Mouse (Mus musculus): ENCODE measurements around the gene Arfgap2. TPM values are rescaled to one million over a fixed set of nuclear protein-coding genes. Genes with fewer than 3 reads are reported as not detected.

Gene Arfgap2
- total RNA-seq, 2 experiments from 2014 or later: 70.0 to 72.7 TPM

DNA sequence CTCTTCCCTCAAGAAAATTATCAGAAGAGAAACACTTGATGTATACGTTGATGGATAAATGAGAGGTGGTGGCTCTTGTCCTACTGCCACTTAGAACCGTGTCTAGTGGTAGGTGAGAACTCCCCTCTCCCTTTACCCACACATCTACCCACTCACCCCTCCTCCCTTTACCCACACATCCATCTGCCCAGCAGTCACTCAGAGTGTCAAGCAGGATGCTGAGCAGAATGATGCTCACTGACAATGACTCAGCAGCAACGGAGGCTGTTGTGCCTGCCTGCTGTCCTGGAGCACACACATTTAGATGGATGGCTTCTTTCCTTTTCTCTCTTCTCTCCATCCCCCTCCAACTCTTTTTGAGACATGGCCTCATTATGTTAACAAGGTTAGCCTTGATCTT, 38.1 kb downstream of the Arfgap2 start:
- peak; percentile 44 to 48 for DNase-seq (ENCODE audit: low spot score in 2 of 2)

DNA sequence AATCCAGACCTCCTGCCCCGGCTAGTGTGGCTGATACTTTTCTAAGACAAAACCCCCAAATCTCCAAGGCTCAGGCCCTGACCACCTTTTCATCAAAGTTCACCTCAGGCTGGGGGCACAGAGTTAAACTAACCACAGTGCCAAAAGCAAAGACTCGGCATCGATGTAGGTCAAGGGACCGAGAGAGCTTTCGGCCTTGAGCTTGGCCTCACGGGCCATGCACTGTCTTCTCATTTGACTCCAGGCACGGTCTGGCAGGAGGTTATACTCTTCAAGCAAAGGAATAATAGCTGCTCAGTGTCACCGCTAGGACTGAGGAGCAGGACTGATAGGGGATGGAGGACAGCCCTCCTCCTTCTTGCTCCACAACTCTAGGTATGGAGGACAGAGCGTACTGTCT, 41.2 kb downstream of the Arfgap2 start:
- no peak for DNase-seq (ENCODE audit: low spot score in 2 of 2)

- DNase-seq (ENCODE audit: low spot score in 2 of 2): no peak
Measured at GRCm38 (mm10) chr2:91306589-91306988, 41.8 kb downstream of the Arfgap2 start.

DNA sequence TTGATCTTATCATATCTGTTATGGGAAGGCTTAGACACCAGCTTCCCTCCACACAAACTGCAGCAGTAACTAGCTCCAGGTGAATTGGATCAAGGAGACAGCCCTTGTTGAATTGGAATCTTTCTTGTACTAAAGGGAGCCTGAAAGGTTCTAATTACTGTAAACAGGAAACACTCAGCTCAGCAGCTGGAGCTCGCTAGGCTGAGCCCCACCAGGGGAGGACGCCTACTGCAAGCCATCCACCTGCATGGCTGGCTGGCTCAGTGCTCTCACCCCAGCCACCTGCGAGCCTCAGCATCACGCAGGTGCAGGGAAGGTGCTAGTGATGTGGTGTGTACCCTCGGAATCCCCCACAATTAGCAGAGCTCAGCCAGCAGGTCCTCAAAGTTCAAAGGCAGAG, 43.9 kb downstream of the Arfgap2 start:
- no peak for DNase-seq (ENCODE audit: low spot score in 2 of 2)

- DNase-seq (ENCODE audit: low spot score in 2 of 2): no peak
Measured at GRCm38 (mm10) chr2:91309546-91309945, 44.8 kb downstream of the Arfgap2 start.

DNA sequence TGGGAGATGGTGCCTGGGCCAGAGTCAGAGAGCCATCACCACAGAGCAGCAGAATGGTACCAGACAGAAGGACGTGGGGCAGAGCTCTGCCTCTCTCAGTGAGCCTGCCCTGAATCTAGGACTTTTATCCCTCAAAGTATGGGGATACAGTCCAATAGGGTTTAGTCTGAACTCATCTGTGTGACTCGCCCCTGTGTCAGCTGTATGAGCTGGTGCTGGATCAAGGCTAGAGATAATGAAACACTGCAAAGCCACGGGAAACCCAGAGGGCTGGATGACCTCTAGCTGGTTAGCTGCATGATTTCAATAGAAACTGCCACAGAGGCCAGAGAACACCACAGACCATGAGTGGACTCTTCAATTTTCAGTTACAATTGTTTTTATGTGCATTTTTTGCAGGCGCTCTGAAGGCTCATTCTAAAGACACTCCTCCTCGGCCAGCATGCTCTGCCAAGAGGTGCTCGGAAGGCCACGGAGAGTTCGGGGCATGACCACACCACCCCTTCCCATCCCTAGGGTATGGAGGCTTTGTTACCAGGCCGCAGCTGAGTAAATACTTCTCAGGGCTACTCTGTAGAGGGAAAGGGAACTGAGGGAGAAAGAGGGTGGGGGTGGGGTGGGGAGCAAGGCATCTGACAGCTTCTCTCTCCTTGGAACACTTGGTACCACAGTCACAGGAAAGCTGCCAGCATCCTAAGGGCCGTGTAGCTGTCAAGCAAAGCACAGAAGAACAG, 48.0 kb downstream of the Arfgap2 start:
- DNase-seq (ENCODE audit: low spot score in 2 of 2): no peak

DNA sequence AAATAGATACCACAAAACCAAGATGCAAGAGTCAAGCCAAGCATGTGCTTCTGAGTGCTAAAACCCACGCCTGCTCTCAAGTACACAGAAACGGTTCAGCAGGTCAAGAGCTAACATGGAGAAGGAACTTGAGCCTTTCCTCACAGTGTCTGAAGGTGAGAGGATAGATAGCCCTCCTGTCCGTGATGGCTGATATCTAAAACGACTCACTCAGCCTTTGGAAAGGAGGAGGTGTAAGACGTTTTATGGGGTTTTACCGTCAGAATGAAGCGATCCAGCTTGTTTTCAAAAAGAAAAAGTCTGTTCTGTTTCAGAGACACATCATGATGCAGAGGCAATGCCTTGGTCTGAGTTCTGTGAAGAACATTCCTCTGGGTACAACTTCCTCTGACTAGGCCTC, 49.4 kb downstream of the Arfgap2 start:
- DNase-seq (ENCODE audit: low spot score in 2 of 2): no peak

DNA sequence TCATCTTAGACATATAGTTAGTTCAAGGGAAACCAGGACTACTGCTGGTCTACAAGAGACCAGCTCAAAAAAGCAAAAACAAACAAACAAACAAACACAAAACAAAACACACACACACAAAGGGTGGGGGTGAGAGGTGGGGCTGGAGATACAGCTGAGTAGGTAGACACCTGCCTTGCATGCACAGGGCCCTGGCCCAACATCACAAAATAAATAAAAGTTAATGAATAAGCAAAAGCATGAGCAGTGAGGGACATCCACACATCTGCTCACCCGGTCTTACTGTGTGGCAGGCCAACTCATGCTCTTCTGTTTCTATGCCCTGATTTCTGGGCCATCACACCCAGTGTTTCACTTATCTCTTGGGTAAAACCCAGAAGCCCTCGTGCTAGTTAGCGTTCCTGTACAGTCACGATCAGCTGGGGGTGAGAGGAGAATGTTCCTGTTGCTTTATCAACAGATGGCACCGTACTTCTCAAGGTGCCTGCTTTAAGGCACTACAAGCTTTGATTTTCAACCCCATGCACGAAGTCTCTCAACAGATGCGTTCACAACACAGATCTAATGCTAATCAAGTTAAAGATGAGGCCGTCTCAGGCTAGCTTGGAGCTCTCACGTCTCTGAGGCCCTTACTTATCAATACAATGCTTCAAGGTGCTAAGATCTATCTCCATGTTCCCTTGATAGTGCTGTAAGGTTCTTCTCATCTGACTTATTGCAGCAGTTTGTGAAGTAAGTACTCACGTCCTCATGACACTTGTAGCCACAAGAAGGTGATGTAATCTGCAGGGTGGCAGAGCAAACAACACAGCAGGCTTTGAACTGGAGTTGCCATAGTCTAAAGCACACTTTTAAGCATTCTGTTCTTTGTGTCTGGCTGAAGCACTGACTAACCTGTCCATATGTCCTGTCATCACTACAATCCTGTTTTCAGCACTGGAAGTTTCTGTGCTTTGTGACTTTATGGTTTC, 56.1 kb downstream of the Arfgap2 start:
- no peak for DNase-seq (ENCODE audit: low spot score in 2 of 2)

DNA sequence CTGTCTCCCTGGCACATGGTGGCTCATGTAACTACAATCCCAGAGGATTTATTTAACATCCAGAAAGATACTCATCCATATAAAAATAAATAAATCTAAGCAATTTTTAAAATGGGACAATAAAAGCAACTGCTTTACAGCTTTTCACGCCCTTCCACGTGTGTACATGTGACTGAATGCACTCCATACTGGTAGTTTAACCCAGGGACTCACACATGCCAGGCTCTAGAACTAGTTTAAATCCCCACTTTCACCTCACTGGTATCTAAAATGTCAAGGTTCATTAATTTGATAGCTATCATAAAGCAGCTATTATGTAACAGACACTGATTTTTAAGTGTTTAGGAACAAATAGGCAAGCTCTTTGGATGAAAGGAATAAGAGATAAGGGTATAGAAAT, 57.1 kb downstream of the Arfgap2 start:
- DNase-seq (ENCODE audit: low spot score in 2 of 2): no peak

GRCm38 (mm10) chr2:91322490-91322889, 57.7 kb downstream of the Arfgap2 start:
- DNase-seq (ENCODE audit: low spot score in 2 of 2): no peak

GRCm38 (mm10) chr2:91324346-91324745, 59.6 kb downstream of the Arfgap2 start:
- DNase-seq (ENCODE audit: low spot score in 2 of 2): no peak

DNA sequence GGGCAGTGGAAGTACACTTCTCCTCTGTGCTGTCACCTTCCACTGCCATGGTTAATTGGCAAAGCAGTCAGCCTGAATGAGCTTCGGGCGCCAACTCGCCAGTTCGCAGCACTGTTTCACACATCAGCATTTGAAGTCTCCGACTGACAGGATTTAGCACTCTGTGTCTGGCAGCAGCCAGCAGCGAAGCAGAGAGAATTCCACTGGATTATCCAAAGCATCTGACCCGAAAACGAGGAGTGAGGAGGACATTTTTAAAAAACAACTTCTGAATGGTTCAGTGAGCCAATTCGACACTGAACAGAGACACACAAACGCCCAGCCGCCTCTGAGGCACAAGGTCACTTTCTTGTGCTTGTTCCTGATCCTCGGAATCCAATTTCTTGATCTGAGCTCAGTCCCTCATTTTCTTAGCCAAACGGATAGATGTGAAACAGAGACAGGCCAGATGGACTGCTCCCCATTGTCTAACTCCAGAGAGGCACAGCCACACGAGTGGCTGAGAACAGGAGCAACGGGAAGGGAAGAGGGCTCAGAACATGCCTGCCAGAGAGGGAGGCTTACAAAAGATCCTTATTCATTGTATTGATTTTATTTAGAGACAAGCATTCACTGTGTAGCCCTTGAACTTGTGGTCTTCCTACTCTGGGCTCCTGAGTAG, 60.1 kb downstream of the Arfgap2 start:
- peak; percentile 12 to 39 for DNase-seq (ENCODE audit: low spot score in 2 of 2)

Other genes starting within 250 kb of the Arfgap2 start
- gene Rapsn, start 229.4 kb upstream of the Arfgap2 start, total RNA-seq (2021): under 1 TPM; 0.49 to 0.70 TPM
- gene Psmc3, start 211.0 kb upstream of the Arfgap2 start, total RNA-seq (2021): 100 to 1,000 TPM; 210 to 211 TPM
- gene Slc39a13, start 194.6 kb upstream of the Arfgap2 start, total RNA-seq (2021): 10 to 100 TPM; 26.8 to 31.8 TPM
- gene Spi1, start 182.6 kb upstream of the Arfgap2 start, total RNA-seq (2021): 1 to 10 TPM; 3.2 to 3.6 TPM
- gene Mybpc3, start 146.8 kb upstream of the Arfgap2 start, total RNA-seq (2021): under 1 TPM; 0.12 TPM
- 100 to 1,000 TPM; 222 to 228 TPM for gene Madd, start 81.1 kb upstream of the Arfgap2 start, total RNA-seq (2021)
- 1 to 10 TPM; 3.5 to 3.6 TPM for gene Nr1h3, start 62.1 kb upstream of the Arfgap2 start, total RNA-seq (2021)
- 10 to 100 TPM; 49.5 TPM for gene Acp2, start 62.1 kb upstream of the Arfgap2 start, total RNA-seq (2021)
- gene Ddb2, start 28.0 kb upstream of the Arfgap2 start, total RNA-seq (2021): 10 to 100 TPM; 10.9 to 13.5 TPM
- gene Pacsin3, start 9.0 kb upstream of the Arfgap2 start, total RNA-seq (2021): 10 to 100 TPM; 45.6 to 46.1 TPM
- gene 1110051M20Rik, start 179.7 kb downstream of the Arfgap2 start, total RNA-seq (2021): 100 to 1,000 TPM in 1 of 2 experiments, 10 to 100 TPM in 1; 92.1 to 103 TPM
- gene Lrp4, start 192.5 kb downstream of the Arfgap2 start, total RNA-seq (2021): 10 to 100 TPM; 21.0 to 23.1 TPM

All from left cerebral cortex, adult 18-20 months (tissue).